Mouse (Mus musculus) limb, embryonic 12.5 days (tissue): Measurements from ENCODE around the gene B230219D22Rik. TPM values are rescaled to one million over a fixed set of nuclear protein-coding genes. Genes with fewer than 3 reads are reported as not detected.
A peak's percentile ranks its signal among the peaks of the same experiment; 100 is the strongest.

Experiments used
- ATAC-seq: fragments of 200-750 bp; cut with Nextera tagmentation; 2 replicates; pipeline ENCODE4 v1.8.0; 2017; ENCODE audit warnings: low read depth, moderate TSS enrichment; ENCODE audit not compliant: insufficient number of reproducible peaks, insufficient read depth, low FRiP score, low TSS enrichment
- H3K27ac ChIP-seq: fragments of 300-500 bp; sonication (generic); 2 replicates; pipeline ENCODE4 v1.5.1; 2016; ENCODE audit warnings: mild to moderate bottlenecking, moderate library complexity
- H3K27me3 ChIP-seq: fragments of 300-500 bp; sonication (generic); 2 replicates; pipeline ENCODE4 v1.6.1; 2016; ENCODE audit warnings: mild to moderate bottlenecking, moderate library complexity
- H3K36me3 ChIP-seq: fragments of 300-500 bp; sonication (generic); 2 replicates; pipeline ENCODE4 v1.6.1; 2016; ENCODE audit warnings: mild to moderate bottlenecking, moderate library complexity
- H3K4me1 ChIP-seq: fragments of 300-500 bp; sonication (generic); replicated peaks from 2 replicates; pipeline ENCODE4 v1.6.1; 2016
- H3K4me2 ChIP-seq: fragments of 300-500 bp; sonication (generic); 2 replicates; pipeline ENCODE4 v1.6.1; 2016; ENCODE audit warnings: mild to moderate bottlenecking, moderate library complexity
- H3K4me3 ChIP-seq: fragments of 300-500 bp; sonication (generic); replicated peaks from 2 replicates; pipeline ENCODE4 v1.5.1; 2016; ENCODE audit warnings: mild to moderate bottlenecking
- H3K9ac ChIP-seq: fragments of 300-500 bp; sonication (generic); replicated peaks from 2 replicates; pipeline ENCODE4 v1.6.1; 2016; ENCODE audit warnings: mild to moderate bottlenecking, moderate library complexity
- H3K9me3 ChIP-seq: fragments of 300-500 bp; sonication (generic); 2 replicates; pipeline ENCODE4 v1.6.1; 2016; ENCODE audit warnings: mild to moderate bottlenecking, moderate library complexity
- whole genome bisulfite sequencing: fragments of 180-500 bp; shearing (Covaris S2); methylation state at CpG from one replicate; pipeline ENCODE4 v1.1.7; 2016; 5-methylcytosine and 5-hydroxymethylcytosine counted together
- polyA plus RNA-seq: library from polyadenylated mRNA; unstranded; fragments of >200 nt; fragmentation: Nextera tagmentation; extraction: Ambion mirVana; gene quantifications from 2 replicates; pipeline ENCODE4 v1.2.1, GENCODE M21; 2016

The B230219D22Rik gene
- polyA plus RNA-seq, 1 experiment from 2014 or later = 78.7 TPM

DNA sequence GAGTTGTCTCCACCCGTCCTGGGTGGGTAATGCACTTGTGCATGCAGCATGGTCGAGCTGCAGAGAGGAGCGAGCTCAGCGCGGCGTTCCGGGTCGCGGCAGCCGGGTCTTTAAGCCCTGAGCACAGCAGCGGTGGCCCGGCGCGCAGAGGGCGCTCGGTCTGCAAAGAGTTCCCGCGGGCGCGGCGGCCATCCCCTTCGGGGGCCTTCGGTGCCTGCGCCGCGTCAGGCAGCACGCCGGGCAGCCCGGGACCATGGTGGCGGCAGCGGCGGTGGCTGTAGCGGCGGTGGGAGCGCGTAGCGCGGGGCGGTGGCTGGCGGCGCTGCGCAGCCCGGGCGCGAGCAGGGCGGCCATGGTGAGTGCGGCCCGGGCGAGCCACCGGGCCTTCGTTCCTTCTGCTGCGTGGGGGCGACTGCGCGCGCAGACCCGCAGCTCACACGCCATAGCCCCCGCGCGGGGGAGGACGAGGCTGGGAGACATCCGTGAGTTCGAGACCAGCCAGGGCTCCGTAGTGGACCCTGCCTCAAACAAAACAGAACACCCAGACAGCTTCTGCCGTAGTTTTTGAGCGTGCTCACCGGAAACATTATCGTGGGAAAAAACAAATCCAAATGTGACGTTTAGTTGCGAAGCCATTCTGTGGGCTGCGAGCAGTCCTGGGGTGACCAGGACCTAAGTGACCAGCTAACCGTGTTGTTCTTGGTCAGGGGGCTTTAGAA is 34.4 kb downstream of the B230219D22Rik start, which contains the start of gene Pcbd2:
Pcbd2 (plus strand) TSS at position 249 of the 719 bp plus-strand sequence.
- under 1% methylated on average over 73 of the region's 73 CpGs for WGBS
- Histone ChIP-seq H3K9ac (peak within 1 kb of the TSS; percentile 85), H3K4me1 (no peaks in the 10 kb centered on the region), H3K4me2 (peak within 1 kb of the TSS; percentile 58), H3K27ac (peak within 1 kb of the TSS; percentile 99), H3K36me3 (peaks cover 39% of the 10 kb centered on the region), H3K9me3 (no peaks in the 10 kb centered on the region), H3K27me3 (no peaks in the 10 kb centered on the region), H3K4me3 (peak within 1 kb of the TSS; percentile 58)
- ATAC-seq = peak; percentile 73

DNA sequence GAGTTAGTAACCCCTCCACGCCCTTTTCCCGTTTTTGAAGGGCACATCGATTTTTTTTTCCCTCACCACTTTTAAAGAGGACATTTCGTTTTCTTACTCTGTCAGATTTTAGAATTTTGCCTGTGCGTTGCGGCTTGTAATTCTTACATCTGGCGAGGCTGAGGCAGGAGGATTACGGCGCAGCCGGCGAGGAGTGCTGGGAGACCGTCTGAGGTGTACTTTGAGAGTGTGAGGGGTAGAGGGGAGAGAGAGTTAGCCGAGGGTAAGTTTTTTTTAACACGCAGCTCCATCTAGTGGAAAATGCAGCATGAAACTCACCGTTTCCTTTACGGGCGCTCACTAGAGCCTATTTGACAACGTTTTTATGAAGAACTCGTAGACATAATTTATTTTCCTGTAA is 34.9 kb downstream of the B230219D22Rik start:
- H3K36me3 ChIP-seq = peaks cover 35% of the 10 kb centered on the region
- H3K9me3 ChIP-seq = no peaks in the 10 kb centered on the region
- peak overlapping the region; percentile 58 for H3K4me2 ChIP-seq
- H3K9ac ChIP-seq = peak overlapping the region; percentile 85
- peak overlapping the region; percentile 99 for H3K27ac ChIP-seq
- H3K27me3 ChIP-seq = no peaks in the 10 kb centered on the region
- H3K4me1 ChIP-seq = no peaks in the 10 kb centered on the region
- peak overlapping the region; percentile 58 for H3K4me3 ChIP-seq
- 2% methylated on average over 19 of the region's 19 CpGs for WGBS
- no peak for ATAC-seq

DNA sequence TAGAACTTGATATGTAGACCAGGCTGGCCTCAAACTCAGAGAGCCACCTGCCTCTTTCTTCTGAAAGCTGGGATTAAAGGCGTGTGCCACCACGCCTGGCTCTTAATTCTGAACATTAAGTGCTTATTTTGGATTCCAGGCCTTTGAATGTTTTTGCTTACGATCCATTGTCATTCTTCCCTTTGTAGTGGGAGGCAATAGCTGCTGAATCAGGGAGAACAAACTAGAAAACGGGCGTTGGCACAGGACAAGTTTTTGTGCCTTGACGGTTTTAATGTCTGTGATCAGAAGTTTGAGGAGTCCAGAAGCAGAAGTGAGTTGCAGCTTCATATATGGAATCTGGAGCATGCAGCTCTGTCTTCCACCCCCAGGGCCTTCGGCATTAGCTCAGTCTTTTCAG is 37.8 kb downstream of the B230219D22Rik start:
- H3K9ac ChIP-seq = no peak overlapping the region
- no peak for ATAC-seq
- H3K9me3 ChIP-seq = no peaks in the 10 kb centered on the region
- WGBS = 87% methylated on average over 7 of the region's 7 CpGs
- no peak overlapping the region for H3K27ac ChIP-seq
- H3K36me3 ChIP-seq = peaks cover 8% of the 10 kb centered on the region
- H3K27me3 ChIP-seq = no peaks in the 10 kb centered on the region
- H3K4me3 ChIP-seq = no peak overlapping the region
- peaks cover 22% of the 10 kb centered on the region for H3K4me1 ChIP-seq
- no peak overlapping the region for H3K4me2 ChIP-seq

DNA sequence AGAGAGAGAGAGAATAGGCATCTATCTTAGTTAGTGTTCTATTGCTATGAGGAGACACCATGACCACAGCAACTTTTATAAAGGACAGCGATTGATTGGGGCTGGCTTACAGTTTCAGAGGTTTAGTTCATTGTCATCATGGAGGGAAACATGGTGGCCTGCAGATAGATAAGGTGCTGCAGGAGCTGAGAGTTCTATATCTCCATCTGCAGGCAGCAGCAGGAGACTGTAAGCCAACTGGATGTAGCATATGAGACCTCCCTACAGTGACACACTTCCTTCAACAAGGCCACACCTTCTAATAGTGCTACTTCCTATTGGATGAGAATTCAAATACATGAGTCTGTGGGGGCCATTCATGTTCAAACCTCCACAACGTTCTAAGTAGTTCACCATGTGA is 39.2 kb downstream of the B230219D22Rik start:
- Histone ChIP-seq H3K27me3 (no peaks in the 10 kb centered on the region), H3K4me2 (no peak overlapping the region), H3K9ac (no peak overlapping the region), H3K36me3 (no peaks in the 10 kb centered on the region), H3K4me3 (no peak overlapping the region), H3K4me1 (peaks cover 22% of the 10 kb centered on the region), H3K27ac (no peak overlapping the region), H3K9me3 (no peaks in the 10 kb centered on the region)
- ATAC-seq = no peak
- WGBS = 84% methylated on average over 2 of the region's 2 CpGs

DNA sequence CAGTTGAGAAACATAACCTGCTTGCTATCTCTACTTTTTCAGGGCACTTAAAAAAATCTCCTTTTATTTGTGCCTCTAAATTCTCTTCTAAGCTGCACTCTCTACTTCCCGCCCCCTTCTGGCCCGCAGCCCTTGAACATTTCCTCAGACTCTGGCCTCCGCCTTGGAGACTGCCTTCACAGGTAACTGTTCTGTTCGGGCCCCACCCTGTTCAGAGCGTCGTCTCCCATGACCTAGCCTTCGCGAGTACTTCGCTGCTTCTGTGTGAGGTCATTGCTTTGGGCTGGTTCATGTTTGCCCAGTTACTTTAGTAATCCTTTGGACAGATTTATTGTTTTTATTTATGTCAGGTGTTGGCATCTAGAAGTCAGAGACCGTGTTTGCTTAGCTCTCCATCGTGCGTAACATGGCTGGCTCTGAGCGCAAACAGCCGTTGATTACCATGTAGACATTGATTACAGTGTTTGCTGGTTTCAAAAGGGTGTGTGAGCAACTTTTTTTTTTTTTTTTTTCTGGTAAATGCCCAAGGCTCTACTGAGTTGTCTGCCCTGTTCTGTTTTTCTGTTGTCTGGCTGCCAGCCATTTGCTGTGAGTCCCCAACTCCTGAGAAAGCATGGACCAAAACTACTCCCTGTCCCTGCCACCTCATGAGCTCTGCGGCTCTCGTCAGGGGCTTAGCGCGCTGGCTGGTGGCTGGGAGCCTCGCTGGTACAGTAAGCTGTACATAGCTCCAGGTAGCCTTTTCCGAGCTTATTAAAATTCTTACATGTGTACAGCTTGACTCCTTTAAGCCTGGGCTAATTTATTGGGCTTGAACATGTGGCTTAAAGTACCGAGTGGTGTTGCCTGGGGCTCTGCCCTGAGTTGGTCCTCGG is 40.9 kb downstream of the B230219D22Rik start:
- H3K36me3 ChIP-seq = no peaks in the 10 kb centered on the region
- no peak overlapping the region for H3K4me3 ChIP-seq
- H3K4me2 ChIP-seq = peak overlapping the region; percentile 28
- WGBS = 35% methylated on average over 22 of the region's 22 CpGs
- peaks cover 25% of the 10 kb centered on the region for H3K4me1 ChIP-seq
- H3K9ac ChIP-seq = no peak overlapping the region; the same call in 1 of the 2 replicates
- no peaks in the 10 kb centered on the region for H3K27me3 ChIP-seq
- 0 out of 2 replicates have a peak, but pooled peaks cover 4% of the 10 kb centered on the region for H3K9me3 ChIP-seq
- peak; percentile 52; the same call in 1 of the 2 replicates for ATAC-seq
- peak overlapping the region; percentile 47; the same call in 1 of the 2 replicates for H3K27ac ChIP-seq

DNA sequence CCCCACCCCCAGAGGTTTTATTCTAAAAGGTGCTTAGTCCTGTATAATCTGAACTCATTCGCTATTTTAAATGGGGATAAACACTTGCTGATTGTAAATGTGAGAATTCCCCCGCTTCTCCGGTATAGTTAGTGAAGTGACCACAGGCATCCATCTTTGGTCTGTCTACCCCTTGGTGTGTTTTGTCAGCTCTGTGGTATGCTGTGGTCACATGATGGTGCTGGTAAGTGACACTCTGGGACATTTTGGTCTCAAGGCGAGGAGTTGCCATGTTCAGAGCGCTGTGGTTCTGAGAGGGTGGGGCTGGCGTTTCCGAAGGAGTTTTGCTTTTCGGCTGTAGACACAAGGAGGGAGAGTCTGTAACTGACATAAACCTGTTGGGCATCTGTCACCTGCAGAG is 45.0 kb downstream of the B230219D22Rik start:
- H3K4me2 ChIP-seq = no peak overlapping the region
- H3K27me3 ChIP-seq = no peaks in the 10 kb centered on the region
- WGBS = 91% methylated on average over 8 of the region's 8 CpGs

DNA sequence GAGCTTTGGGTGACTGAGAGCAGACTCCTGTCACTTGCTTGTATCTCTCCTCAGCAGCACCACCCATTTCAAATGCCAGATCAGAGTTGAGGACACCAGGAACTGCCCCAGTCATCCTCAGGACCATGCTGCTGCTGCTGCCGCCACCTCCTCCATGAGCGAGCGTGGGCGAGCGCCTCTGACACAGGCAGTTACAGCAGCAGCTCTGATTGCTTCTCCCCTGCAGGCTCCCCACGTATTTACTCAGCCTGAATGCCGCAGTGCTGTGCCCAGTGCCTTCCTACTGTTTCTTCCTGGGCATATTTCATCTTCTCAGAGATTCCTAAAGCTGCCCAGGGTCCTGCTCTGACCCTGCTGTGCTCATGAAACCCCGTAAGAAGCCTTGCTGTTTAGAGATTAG is 49.4 kb downstream of the B230219D22Rik start:
- H3K4me1 ChIP-seq = peaks cover 28% of the 10 kb centered on the region
- 64% methylated on average over 8 of the region's 8 CpGs for WGBS
- H3K27ac ChIP-seq = no peak overlapping the region
- H3K4me3 ChIP-seq = no peak overlapping the region
- no peak overlapping the region for H3K9ac ChIP-seq
- ATAC-seq = no peak
- H3K27me3 ChIP-seq = no peaks in the 10 kb centered on the region
- no peaks in the 10 kb centered on the region for H3K36me3 ChIP-seq
- 0 out of 2 replicates have a peak, but pooled peaks cover 3% of the 10 kb centered on the region for H3K9me3 ChIP-seq
- no peak overlapping the region for H3K4me2 ChIP-seq

More for the DNA sequence above, 45.0 kb downstream of the B230219D22Rik start:
- Histone ChIP-seq H3K27ac (no peak overlapping the region), H3K36me3 (no peaks in the 10 kb centered on the region), H3K4me1 (peaks cover 46% of the 10 kb centered on the region), H3K9ac (no peak overlapping the region), H3K4me3 (no peak overlapping the region), H3K9me3 (0 out of 2 replicates have a peak, but pooled peaks cover 4% of the 10 kb centered on the region)
- ATAC-seq = no peak

Other genes starting within 250 kb of the B230219D22Rik start
- gene Grk6, start 248.1 kb upstream of the B230219D22Rik start, polyA plus RNA-seq = 66.6 and 69.1 TPM in 2 replicates
- 0.67 and 1.1 TPM in 2 replicates for gene Prr7, start 228.9 kb upstream of the B230219D22Rik start, polyA plus RNA-seq
- 361 and 375 TPM in 2 replicates for gene Dbn1, start 205.0 kb upstream of the B230219D22Rik start, polyA plus RNA-seq
- 154 and 158 TPM in 2 replicates for gene Pdlim7, start 179.4 kb upstream of the B230219D22Rik start, polyA plus RNA-seq
- 2.4 and 2.7 TPM in 2 replicates for gene Dok3, start 163.8 kb upstream of the B230219D22Rik start, polyA plus RNA-seq
- gene Ddx41, start 156.5 kb upstream of the B230219D22Rik start, polyA plus RNA-seq = 77.3 and 80.1 TPM in 2 replicates
- 65.1 and 69.4 TPM in 2 replicates for gene Fam193b, start 122.0 kb upstream of the B230219D22Rik start, polyA plus RNA-seq
- gene Tmed9, start 119.4 kb upstream of the B230219D22Rik start, polyA plus RNA-seq = 122 and 133 TPM in 2 replicates
- gene B4galt7, start 93.2 kb upstream of the B230219D22Rik start, polyA plus RNA-seq = 31.5 and 34.7 TPM in 2 replicates
- 59.1 and 60.5 TPM in 2 replicates for gene Caml, start 70.1 kb upstream of the B230219D22Rik start, polyA plus RNA-seq
- 45.1 and 45.3 TPM in 2 replicates for gene Ddx46, start 58.1 kb upstream of the B230219D22Rik start, polyA plus RNA-seq
- gene Txndc15, start 21.5 kb downstream of the B230219D22Rik start, polyA plus RNA-seq = 94.1 and 95.8 TPM in 2 replicates
- 42.0 and 46.8 TPM in 2 replicates for gene Pcbd2, start 34.2 kb downstream of the B230219D22Rik start, polyA plus RNA-seq
- 0.15 TPM in 1 of 2 replicates, not detected in the other for gene Catsper3, start 91.4 kb downstream of the B230219D22Rik start, polyA plus RNA-seq
- gene Pitx1, start 143.1 kb downstream of the B230219D22Rik start, polyA plus RNA-seq = 174 and 206 TPM in 2 replicates